In genomic region chr13:94257711-94258110, GRCm38 (mm10) we compare ENCODE assay signal across 14 mouse cellular contexts.
"Had no signal": no experiment of that assay in that cellular context is flagged by ENCODE, and none has a peak within 500 bp of the region (broad histone marks: within the 10 kb centered on the region; RNA-seq: fewer than 3 reads in every experiment).

No protein-coding gene starts in this region.

- H3K4me3 ChIP-seq: hindbrain, embryonic 13.5 days; kidney, embryonic 15.5 days; limb, embryonic 12.5 days; neural tube, embryonic 15.5 days had no signal

- DNase-seq: kidney, adult 2 months; kidney, postnatal 14 days; layer of hippocampus, postnatal 36 days; lung, adult 2 months; spleen, adult 18-20 months; thymus, postnatal 36 days had no signal

- H3K27me3 ChIP-seq: hindbrain, embryonic 13.5 days; kidney, embryonic 15.5 days; limb, embryonic 12.5 days; neural tube, embryonic 15.5 days had no signal

- H3K36me3 ChIP-seq: hindbrain, embryonic 13.5 days; kidney, embryonic 15.5 days; limb, embryonic 12.5 days; neural tube, embryonic 15.5 days had no signal

- H3K9ac ChIP-seq: hindbrain, embryonic 13.5 days; kidney, embryonic 15.5 days; limb, embryonic 12.5 days; liver, embryonic 14.5 days; neural tube, embryonic 15.5 days had no signal

- H3K4me2 ChIP-seq: hindbrain, embryonic 13.5 days; kidney, embryonic 15.5 days; limb, embryonic 12.5 days; midbrain, embryonic 11.5 days; neural tube, embryonic 15.5 days had no signal

- H3K27ac ChIP-seq: hindbrain, embryonic 13.5 days; hindbrain, postnatal 0 days; kidney, embryonic 15.5 days; limb, embryonic 12.5 days; liver, embryonic 14.5 days; neural tube, embryonic 15.5 days had no signal

- ATAC-seq: hindbrain, postnatal 0 days; midbrain, embryonic 16.5 days had no signal

- H3K9me3 ChIP-seq: hindbrain, embryonic 13.5 days; kidney, embryonic 15.5 days; limb, embryonic 12.5 days; neural tube, embryonic 15.5 days had no signal
